Mouse (Mus musculus) testis, adult 2 months (tissue): ENCODE measurements around the gene Olfr1415. TPM values are rescaled to one million over a fixed set of nuclear protein-coding genes. Genes with fewer than 3 reads are reported as not detected.

ENCODE experiments used
- H3K27ac ChIP-seq: fragments of 200-500 bp; 2 replicates; pipeline ENCODE4 v1.5.1; 2012; ENCODE audit warnings: low read depth, low read length; ENCODE audit not compliant: control insufficient read depth, insufficient read depth
- H3K27me3 ChIP-seq: fragments of 200-500 bp; 2 replicates; pipeline ENCODE4 v1.6.1; 2012; ENCODE audit warnings: mild to moderate bottlenecking, low read length, moderate library complexity; ENCODE audit not compliant: control insufficient read depth, insufficient read depth
- H3K36me3 ChIP-seq: fragments of 200-500 bp; 2 replicates; pipeline ENCODE4 v1.6.1; 2012; ENCODE audit warnings: mild to moderate bottlenecking, low read length; ENCODE audit not compliant: control insufficient read depth, insufficient read depth
- H3K4me1 ChIP-seq: fragments of 200-500 bp; 2 replicates; pipeline ENCODE4 v1.6.1; 2012; ENCODE audit warnings: low read length; ENCODE audit not compliant: control insufficient read depth, insufficient read depth
- H3K4me3 ChIP-seq: fragments of 200-500 bp; 2 replicates; pipeline ENCODE4 v1.5.1; 2012; ENCODE audit warnings: low read depth, mild to moderate bottlenecking, low read length, moderate library complexity, mixed read lengths; ENCODE audit not compliant: control insufficient read depth
- CTCF ChIP-seq: fragments of 200-500 bp; IDR thresholded peaks from 2 replicates; pipeline ENCODE4 v1.5.1; 2012; ENCODE audit warnings: low read depth, mild to moderate bottlenecking, inconsistent platforms, low read length, moderate library complexity; ENCODE audit not compliant: control insufficient read depth, insufficient read depth, insufficient replicate concordance
- POLR2A ChIP-seq: fragments of 200-500 bp; IDR thresholded peaks from 2 replicates; pipeline ENCODE4 v1.6.1; 2012; ENCODE audit warnings: low read depth, mild to moderate bottlenecking, inconsistent platforms, low read length, moderate library complexity; ENCODE audit not compliant: control insufficient read depth
- polyA plus RNA-seq: library from polyadenylated mRNA; depleted of rRNA; stranded (reverse); fragments of >200 nt; gene quantifications from 2 replicates; pipeline ENCODE4 v1.2.3, GENCODE M21; 2012

Olfr1415 gene
- polyA plus RNA-seq, 1 experiment: not detected

DNA sequence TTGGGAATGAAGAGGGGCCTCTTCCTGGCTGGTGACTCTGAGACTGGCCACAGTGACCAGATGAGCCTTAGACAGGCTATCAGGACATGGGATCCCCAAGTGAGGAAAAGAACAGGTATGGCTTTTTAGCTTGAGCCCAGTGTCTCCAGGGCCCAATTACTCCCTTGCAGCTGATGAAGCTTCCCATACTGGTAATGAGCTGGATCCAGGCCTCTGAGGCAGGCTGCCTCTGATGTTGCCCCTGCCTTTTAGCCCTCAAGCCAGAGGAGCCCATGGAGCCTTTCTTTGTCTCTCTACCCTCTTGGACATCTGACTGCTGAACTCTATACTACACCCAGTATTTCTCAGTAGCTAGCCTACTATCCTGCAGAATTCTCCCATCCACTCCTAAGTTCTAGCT lies 10.9 kb downstream of the Olfr1415 start, which contains the start of gene Olfr1416:
Olfr1416 (minus strand) TSS at position 101 of the 400 bp plus-strand sequence.
- H3K4me1 ChIP-seq: no peaks in the 10 kb centered on the region
- H3K36me3 ChIP-seq: no peaks in the 10 kb centered on the region
- no peaks in the 10 kb centered on the region for H3K27me3 ChIP-seq
- no peak within 1 kb of the TSS for H3K4me3 ChIP-seq
- TF ChIP-seq POLR2A (no peak), CTCF (no peak)
- H3K27ac ChIP-seq: no peak within 1 kb of the TSS

DNA sequence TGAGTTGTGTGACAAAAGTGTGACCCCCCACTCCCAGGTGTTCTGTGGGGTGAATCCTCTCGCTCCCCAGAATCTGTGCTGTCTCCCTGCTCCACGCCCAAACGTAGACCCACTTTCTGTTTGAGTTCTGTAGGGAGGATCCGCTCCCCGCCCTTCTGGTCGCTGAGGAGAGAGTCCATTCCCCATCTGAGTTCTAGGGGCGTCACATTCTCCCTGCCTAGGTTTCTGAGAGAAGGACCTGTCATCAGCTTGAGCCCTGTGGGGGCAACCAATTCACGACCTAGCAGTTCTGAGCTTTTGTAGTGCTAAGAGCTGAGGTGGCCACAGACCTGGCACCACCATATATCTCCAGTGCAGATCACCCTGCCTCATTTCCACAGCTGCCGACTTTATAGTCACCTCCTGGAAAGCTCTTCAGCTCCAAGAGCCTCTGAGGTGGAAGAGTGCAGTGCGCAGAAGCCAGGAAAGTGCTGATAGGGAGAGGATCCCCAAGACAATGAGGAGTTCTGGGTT lies 21.8 kb downstream of the Olfr1415 start:
- H3K4me1 ChIP-seq: peaks cover 7% of the 10 kb centered on the region
- H3K27ac ChIP-seq: peak overlapping the region; percentile 33; the same call in 1 of the 2 replicates
- TF ChIP-seq CTCF (no peak), POLR2A (no peak)
- H3K27me3 ChIP-seq: no peaks in the 10 kb centered on the region
- H3K36me3 ChIP-seq: no peaks in the 10 kb centered on the region
- H3K4me3 ChIP-seq: peak overlapping the region; percentile 70

DNA sequence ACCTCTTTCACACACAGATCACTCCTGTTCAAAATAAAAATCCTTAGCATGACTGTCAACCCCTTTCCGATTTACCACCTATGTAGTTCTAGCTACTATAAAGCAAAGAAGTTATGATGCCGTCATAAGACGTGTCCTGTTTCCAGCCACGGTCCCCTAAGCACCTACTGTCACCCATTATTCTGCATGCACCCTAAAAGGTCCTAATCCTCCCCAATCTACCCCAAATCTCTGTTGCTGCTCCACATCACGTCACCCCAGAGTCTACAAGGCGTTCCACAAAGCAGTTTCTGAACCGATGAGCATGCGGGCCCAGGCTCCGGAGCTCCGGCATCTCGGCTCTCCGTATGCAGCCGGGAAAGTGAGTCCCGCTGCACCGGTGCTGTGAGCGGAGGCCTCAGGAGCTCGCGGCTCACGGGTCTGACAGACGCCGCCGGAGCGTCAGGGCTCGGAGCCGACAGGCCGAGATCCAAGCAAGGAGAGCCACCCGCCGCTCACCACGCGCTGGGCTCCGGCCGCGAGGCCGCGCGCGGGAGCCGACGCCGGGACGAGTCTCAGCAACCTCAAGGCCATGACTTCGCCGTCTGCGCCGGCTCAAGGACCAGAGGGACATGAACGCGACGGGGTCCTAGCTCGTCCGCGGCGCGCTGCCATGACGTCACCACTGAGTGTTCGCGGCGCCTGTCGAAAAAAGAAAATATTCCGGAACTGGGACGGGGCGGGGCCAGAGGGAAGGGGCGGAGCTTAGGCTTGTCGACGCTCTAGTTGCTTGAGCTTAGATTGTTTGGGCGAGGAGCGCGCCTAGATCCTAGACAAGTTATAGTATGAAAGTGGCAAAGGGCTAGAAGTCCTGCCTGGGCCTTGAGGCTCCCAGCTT lies 22.5 kb downstream of the Olfr1415 start, which contains the start of gene Ndufa10:
Ndufa10 (minus strand) TSS at position 696 of the 877 bp plus-strand sequence.
- H3K4me3 ChIP-seq: peak within 1 kb of the TSS; percentile 82
- H3K4me1 ChIP-seq: peaks cover 7% of the 10 kb centered on the region
- H3K36me3 ChIP-seq: no peaks in the 10 kb centered on the region
- H3K27ac ChIP-seq: peak within 1 kb of the TSS; percentile 33
- TF ChIP-seq CTCF (no peak), POLR2A (peak; percentile 72)
- H3K27me3 ChIP-seq: no peaks in the 10 kb centered on the region

DNA sequence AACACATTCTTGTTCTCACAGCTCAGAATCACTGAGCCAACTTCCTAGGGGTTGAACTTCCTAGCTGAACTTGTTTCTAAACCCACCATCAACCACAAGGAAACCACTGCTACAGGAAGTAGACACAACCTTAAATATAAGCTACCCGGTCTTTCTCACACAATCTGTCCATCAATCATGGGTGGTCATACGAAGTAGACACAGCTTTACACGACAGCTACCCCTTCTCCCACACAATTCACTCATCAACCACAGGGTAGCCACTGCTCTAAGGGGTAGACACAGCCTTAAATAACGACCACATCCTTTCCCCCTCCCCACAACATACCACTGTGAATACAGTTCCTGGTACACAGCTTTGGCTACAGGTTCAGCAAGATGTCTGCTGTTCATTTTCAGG lies 27.0 kb downstream of the Olfr1415 start:
- H3K4me3 ChIP-seq: no peak overlapping the region
- H3K36me3 ChIP-seq: 0 out of 2 replicates have a peak, but pooled peaks cover 2% of the 10 kb centered on the region
- H3K27ac ChIP-seq: no peak overlapping the region
- no peak for TF ChIP-seq POLR2A
- no peak for TF ChIP-seq CTCF
- H3K27me3 ChIP-seq: no peaks in the 10 kb centered on the region
- peaks cover 2% of the 10 kb centered on the region; the same call in 1 of the 2 replicates for H3K4me1 ChIP-seq

DNA sequence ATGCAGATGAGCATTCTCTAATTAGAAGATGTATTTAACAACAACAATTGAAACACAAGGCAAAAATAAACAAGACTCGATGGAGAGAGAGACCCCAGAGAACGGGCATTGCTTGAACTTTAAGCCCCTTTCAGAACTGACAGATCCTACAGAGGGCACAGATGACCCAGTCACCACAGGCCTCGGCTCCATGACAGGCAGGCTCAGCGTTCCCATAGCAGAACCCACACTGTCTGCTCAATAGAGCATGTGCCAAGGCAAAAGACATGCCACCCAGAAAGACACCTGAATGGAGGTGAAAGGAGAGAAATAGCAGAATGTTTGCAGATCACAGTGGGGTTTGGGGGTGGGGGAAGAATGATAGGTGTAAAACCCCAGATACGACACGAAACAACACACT lies 37.5 kb downstream of the Olfr1415 start:
- H3K4me3 ChIP-seq: no peak overlapping the region
- H3K4me1 ChIP-seq: no peaks in the 10 kb centered on the region
- peaks cover 2% of the 10 kb centered on the region; the same call in 1 of the 2 replicates for H3K36me3 ChIP-seq
- no peak for TF ChIP-seq POLR2A
- TF ChIP-seq CTCF: no peak
- H3K27ac ChIP-seq: no peak overlapping the region
- H3K27me3 ChIP-seq: no peaks in the 10 kb centered on the region

DNA sequence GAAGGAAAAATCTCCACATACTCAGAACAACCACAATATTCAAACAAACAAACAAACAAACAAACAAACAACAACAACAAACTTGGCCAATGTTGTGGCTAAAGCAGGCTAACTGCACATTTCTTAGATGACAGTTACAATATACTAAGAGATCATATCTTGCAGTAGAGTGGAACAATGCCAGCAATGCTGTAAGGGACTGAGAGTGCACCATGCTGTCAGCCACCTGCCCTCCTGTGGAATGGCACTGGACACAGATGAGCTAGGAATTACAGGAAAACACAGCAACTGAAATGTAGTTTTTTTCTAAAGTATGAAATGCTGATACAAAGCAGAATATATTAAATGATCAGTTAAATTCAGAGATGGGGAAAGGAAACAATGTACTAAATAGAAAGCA lies 38.1 kb downstream of the Olfr1415 start:
- Histone ChIP-seq H3K27me3 (no peaks in the 10 kb centered on the region), H3K4me1 (no peaks in the 10 kb centered on the region), H3K36me3 (no peaks in the 10 kb centered on the region), H3K4me3 (no peak overlapping the region), H3K27ac (no peak overlapping the region)
- no peak for TF ChIP-seq POLR2A
- no peak for TF ChIP-seq CTCF

DNA sequence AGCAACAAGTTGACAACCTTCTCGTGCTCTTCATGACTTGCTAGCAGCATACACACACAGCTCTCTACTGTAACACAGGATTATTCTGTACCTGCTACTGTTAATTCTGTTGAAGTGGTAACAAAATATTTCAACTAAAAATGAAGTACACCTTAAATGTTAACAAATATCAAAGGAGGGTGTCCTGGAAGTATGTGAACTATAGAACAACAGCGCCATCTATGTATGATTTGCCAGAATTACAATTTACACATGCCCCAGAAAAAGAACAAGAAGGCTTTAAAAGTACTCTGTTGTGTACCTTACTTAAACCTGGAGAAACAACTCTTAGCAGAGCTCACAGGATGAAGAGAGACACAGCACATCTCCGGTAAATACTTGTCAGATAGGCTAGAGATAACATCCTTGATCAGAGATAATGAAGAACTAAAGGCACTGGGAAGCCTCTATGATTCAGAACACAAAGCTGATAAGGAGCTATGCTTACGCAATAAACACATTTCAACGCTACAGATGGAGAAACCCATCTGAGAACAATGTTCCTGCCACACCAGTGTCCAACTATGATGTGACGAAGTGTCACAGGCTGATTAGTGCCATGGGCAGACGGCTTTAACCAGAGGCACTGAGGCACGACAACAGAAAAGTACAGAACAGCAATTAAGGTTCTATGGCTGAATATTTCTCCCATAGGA lies 42.0 kb downstream of the Olfr1415 start:
- no peak overlapping the region for H3K4me3 ChIP-seq
- H3K27ac ChIP-seq: no peak overlapping the region
- peaks cover 4% of the 10 kb centered on the region for H3K36me3 ChIP-seq
- TF ChIP-seq POLR2A: no peak
- TF ChIP-seq CTCF: no peak
- no peaks in the 10 kb centered on the region for H3K4me1 ChIP-seq
- no peaks in the 10 kb centered on the region for H3K27me3 ChIP-seq
